Mouse (Mus musculus) gastrocnemius, postnatal 10 days (tissue): ENCODE results near the gene Tsc22d4. TPM values are rescaled to one million over a fixed set of nuclear protein-coding genes. Genes with fewer than 3 reads are reported as not detected.
"Not testable (repeated sequence)": the region's sequence is repeated elsewhere in the genome, so short reads cannot be mapped to it uniquely, and the experiment has no call there.

ENCODE experiments used
- DNase-seq: peaks from one replicate; pipeline ENCODE4 v3.0.0; 2021; ENCODE audit warnings: mixed read lengths
- long read RNA-seq, 2 experiments: library from polyadenylated mRNA; stranded (forward); transcript quantifications; one replicate each; pipeline ENCODE4 v2.0.0; 2021
- total RNA-seq, 2 experiments: library from RNA; stranded (reverse); gene quantifications; 2 replicates each; pipeline ENCODE4 v1.2.3; 2021

Gene Tsc22d4
- total RNA-seq = 100 to 1,000 TPM; 189 to 203 TPM
- long read RNA-seq, experiment 1, transcript Tsc22d4-203 (6 exons, 2,730 nt) = minor isoform, 5 of 216 reads
- long read RNA-seq, experiment 1, transcript Tsc22d4-202 (5 exons, 3,983 nt) = major isoform, 163 of 216 reads
- long read RNA-seq, experiment 1, partial matches to known transcripts = 26 of 216 reads
- long read RNA-seq, experiment 1, other reads (novel, unspliced or antisense) = 19 of 216 reads
- long read RNA-seq, experiment 2, transcript Tsc22d4-202 (5 exons, 3,983 nt) = major isoform, 153 of 224 reads
- long read RNA-seq, experiment 2, transcript Tsc22d4-205 (3 exons, 790 nt) = minor isoform, 9 of 224 reads
- long read RNA-seq, experiment 2, partial matches to known transcripts = 48 of 224 reads
- long read RNA-seq, experiment 2, other reads (novel, unspliced or antisense) = 14 of 224 reads

DNA sequence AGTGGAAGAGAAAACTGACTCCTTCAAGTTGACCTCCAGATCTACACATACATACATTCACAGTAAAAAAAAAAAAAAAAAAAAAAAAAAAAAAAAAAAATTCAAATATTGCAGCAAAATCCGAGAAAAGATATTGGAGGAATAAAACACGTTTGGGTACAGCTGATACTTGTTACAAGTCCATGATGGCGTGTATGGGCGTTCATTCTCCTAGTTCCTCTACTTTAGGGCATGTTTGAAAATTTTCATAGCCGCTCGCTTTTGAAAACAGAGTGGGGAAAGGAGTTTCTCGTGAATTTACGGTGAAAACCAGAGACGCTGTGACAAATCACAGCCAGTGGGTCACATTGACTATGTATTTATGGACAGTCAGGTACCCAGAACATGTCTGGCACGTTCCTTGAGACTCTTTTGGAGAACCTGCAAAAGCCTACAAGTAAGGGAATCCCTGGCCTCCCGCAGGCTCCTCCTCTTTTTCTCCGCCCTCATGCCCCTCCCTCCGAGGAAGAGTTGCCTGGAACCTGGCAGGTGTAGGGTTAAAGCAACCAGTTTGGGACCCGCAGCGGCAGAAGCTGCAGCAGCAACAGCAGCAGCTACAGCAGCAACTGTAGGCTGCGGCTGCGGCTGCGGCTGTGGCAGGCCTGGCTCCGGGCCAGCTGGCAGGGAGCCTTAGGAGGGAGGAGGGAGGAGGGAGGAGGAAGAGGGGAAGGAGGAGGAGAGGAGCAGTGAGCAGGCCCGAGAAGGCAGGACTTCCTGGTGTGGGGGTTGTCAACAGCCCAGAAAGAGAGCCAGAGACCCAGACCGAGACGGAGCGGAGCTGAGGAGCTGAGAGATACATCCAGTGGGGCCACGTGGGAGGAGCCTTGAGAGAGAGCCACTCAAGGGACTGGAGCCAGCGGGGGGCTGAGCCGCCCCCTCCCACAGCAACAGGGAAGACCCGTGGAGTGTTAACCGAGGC lies at the start of gene Tsc22d4:
Gene Tsc22d4 (plus strand): TSS at position 517 of the 958 bp plus-strand sequence.
- DNase-seq = peak; percentile 96

GRCm38 (mm10) chr5:137695930-137696329 lies 49.6 kb upstream of the Tsc22d4 start:
- DNase-seq = no peak

- no peak for DNase-seq
These were observed 46.5 kb upstream of the Tsc22d4 start for GRCm38 (mm10) chr5:137699080-137699479.

DNA sequence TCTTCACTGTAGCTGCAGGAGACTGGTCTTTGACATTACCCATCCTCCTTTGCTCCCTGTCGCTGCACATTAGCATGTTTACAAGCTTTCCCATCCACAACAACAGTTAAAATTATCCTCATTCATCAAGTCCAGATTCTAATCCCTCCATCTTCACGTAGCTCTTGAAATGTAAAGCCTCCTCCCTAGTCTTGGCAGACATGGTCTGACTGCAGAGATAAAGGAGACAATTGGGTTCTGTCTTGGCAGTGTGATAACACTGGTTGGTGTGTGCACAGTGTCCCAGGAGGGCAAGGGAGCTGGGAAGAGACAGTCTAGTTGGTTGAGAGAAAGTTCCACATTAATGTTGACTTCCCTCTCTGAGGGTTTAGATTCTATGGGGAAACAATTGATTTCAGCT lies 45.7 kb upstream of the Tsc22d4 start:
- no peak for DNase-seq

DNA sequence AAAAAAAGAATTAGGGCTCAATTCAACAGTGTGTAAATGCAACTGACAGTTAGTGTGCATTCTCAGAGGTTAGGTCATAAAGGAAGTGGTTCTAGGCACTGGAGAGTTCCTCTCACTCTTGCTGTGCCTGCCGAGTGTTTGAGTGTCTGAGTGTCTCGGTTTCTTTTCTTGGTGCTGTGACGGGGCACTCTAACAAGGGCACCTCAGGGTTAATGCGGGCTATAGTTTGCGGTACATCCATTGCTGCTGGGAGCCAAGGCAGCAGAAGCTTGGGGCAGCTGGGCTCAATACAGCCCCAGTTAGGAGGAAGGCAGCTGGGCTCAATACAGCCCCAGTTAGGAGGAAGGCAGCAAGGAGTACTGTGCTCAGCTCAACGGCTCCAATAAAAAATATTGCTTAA lies 40.3 kb upstream of the Tsc22d4 start:
- no peak for DNase-seq

- DNase-seq = peak; percentile 14
These were observed 38.5 kb upstream of the Tsc22d4 start for GRCm38 (mm10) chr5:137706913-137707633.

DNA sequence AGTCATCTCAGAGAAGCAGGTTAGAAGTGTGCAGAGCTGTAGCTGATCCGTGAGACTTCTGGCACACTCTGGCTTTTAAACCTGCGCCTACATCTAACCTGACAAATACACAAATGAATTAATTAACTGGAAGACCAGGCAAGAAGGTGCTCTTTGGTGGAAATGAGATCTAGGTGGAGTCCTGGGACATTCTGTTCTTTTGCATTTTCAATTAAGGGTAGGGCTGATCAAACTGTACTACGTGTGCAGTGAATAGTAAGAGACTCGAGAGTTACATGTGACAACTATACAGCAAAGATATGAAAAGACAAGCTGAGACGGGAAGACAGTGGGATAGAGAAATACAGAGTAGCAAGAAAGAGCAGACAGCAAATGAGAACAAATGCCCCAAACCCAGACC lies 32.1 kb upstream of the Tsc22d4 start:
- no peak for DNase-seq

GRCm38 (mm10) chr5:137715685-137716084 lies 29.8 kb upstream of the Tsc22d4 start:
- no peak for DNase-seq

GRCm38 (mm10) chr5:137718020-137718790 lies 27.3 kb upstream of the Tsc22d4 start:
- no peak for DNase-seq

DNA sequence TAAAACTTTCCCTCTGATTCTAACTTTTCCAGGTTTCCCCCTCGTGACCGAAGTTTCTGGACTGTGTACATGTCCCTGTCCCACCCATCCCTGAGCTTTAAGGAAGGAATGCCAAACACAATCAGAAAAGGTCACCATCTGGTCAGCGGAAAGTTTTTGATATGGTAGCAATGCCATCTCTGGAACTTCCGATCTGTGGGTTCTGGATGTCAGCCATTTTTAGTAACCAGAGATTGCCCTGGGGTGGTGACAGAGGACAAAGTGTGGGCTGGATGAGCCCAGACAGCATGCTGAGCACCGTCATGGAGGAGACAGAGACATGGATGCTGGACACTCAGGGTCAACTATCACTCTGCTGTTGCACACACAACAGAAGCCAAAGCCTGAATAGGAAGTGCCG lies 26.4 kb upstream of the Tsc22d4 start:
- no peak for DNase-seq

DNA sequence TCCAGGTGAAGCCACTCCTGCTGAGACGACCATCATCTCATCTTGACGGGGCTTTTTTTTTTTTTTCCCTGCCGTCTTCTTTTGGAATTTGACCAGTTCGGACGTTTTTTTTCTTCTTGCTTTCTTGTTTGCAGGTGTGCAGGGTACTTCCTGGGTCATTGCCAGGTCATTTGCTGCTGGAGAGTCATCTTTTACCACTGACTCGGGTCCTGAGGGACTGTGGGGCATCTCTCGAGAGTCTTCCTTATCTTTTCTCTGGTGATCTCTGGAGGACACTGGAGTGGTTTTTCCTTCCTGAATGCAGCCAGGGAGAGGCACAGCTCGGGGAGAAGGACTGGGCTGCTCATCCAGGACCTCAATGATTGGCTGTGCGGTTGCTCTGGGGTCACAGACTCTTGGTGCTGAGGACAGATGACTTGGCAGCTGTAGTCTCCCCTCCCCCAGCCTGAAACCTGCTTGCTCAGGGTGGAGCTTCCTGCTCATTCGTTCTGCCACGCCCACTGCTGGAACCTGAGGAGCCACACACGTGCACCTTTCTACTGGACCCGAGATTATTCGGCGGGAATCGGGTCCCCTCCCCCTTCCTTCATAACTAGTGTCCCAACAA lies 24.9 kb upstream of the Tsc22d4 start:
- DNase-seq = not testable (repeated sequence)

GRCm38 (mm10) chr5:137723840-137724239 lies 21.7 kb upstream of the Tsc22d4 start:
- DNase-seq = no peak

DNA sequence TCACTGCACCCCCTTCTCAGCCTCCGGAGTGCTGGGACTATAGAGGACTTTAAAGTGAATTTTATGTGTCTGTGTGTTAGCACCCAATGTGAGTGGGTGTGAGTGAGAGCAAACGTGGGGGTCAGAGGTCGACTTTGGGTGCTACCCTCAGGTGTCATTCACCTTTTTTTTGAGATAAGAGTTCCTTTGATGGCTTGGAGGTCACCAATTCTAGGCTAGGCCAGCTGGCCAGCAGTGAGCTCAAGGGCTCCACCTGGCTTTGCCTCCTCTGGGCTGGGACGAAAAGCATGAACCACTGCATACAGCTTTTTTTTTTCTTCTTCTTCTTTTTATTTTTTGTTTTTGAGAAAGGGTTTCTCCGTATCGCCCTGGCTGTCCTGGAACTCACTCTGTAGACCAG lies 18.8 kb upstream of the Tsc22d4 start:
- no peak for DNase-seq

DNA sequence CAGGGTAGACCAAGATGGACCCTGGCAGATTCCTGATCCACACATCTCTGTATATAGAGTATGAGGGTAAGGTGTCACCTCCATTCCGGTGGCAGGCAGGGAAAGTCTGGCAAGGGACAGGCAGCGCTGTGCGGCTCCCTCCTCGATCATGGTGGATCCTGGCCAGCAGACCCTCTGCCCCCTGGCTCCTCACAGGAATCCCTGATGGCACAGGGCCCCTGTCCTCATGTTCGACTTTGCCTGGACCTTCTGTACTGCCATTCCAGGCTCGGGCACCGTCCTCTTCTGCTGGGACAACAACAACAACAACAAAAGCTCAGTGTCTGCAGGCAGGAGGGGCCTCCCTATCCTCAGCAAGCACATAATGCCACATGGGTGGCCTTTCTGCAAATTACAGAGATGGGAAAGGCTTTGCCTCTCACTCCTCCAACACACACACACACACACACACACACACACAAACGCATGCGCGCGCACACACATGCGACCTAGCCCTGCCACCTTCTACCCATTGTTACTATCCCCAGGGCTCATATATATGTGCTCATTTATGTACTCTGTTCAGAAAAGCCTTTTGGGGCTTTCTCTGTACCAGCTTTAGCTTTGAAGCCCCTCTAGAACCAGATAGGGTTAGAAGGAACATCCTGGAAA lies 11.8 kb upstream of the Tsc22d4 start:
- DNase-seq = no peak

DNA sequence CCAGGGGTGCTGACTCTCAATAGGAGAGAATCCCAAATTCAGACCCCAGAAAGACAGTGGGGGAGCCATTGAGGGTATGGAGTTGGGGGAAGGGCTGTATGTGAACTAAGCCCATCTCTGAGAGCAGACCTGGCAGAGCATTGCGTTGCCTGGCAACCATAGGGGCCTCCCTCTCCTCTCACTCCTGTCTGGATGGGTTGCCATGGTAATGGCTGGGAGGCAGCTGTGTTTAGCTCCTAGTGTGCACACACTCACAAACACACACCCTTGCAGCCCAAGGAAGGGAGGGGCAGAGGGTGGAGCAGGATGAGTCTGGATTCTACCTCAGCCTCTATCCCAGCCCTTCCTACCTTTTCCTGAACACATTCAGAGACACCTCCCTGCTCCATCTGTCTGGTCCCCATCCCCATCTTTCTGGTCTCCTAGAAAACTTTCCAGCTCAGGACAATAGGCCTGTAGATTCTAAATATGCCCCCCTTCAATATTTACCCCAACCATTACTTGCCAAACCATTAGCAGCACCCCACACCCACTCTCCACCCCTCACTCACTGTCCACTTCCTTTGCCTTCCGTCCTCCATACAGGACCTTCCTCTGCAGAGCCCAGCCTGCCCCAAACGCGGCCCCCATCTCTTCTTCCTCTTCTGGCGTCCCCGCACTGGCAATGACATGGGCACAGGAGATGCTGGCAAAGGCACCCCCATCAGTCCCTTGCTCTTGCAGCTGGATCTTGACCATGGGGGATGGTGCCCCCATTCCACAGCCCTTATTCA lies 11.1 kb upstream of the Tsc22d4 start:
- no peak for DNase-seq

- DNase-seq = no peak
These were observed 8.1 kb upstream of the Tsc22d4 start for GRCm38 (mm10) chr5:137737400-137737940.

DNA sequence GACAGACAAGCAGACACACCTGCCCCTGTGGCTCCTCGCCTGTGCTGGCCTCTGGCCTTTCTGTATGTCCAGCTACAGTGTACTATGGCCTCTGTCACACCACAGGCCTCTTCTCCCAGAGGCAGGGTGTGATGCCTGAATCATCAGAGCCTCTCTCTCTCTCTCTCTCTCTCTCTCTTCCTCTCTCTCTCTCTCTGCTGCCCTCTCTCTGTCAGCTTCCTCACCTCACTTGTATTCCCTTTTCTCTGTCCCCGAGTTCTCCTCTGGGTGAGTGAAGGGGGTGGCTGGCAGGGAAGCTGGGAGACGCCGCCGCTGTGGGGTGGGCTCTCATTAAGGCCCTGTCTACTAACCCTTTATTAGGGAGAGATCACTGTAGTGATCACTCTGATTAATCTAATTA lies 7.0 kb upstream of the Tsc22d4 start:
- no peak for DNase-seq

- DNase-seq = no peak
These were observed 6.1 kb upstream of the Tsc22d4 start for GRCm38 (mm10) chr5:137739471-137739870.

GRCm38 (mm10) chr5:137740506-137740905 lies 5.0 kb upstream of the Tsc22d4 start:
- no peak for DNase-seq
